8 mouse cellular contexts compared by ENCODE assay signal in genomic region chr2:148875335-148875811, GRCm38 (mm10). TPM values are rescaled to one million over a fixed set of nuclear protein-coding genes. Genes with fewer than 3 reads are reported as not detected.
DNase-seq lines count a peak whose midpoint lies in the region; ATAC-seq lines count a peak whose summit lies in the region.

Gene Cst3 (minus strand): TSS chr2:148875692.

- DNase-seq in Muller cell, postnatal 12 days (ENCODE audit: inconsistent ontology term), result peak; percentile 94
- DNase-seq in cerebellum, postnatal 10 days, result peak; percentile 93 to 95
- DNase-seq in frontal cortex, postnatal 14 days (ENCODE audit: low spot score in 2 of 2), result peak; percentile 89 to 90
- peak; percentile 78 to 85 for DNase-seq in layer of hippocampus, postnatal 25 days (ENCODE audit: extremely low spot score in 1 of 2, low spot score in 1 of 2)
- DNase-seq in lung, postnatal 25 days (ENCODE audit: low spot score), result peak; percentile 96
- peak; percentile 85 for DNase-seq in retina, embryonic 14.5 days (ENCODE audit: low spot score)
- DNase-seq in thymus, postnatal 4 days, result peak; percentile 96

- ATAC-seq in hindbrain, embryonic 13.5 days (ENCODE audit: low FRiP score), result peak; percentile 94

- peak within 1 kb of the TSS; percentile 92 for H3K27ac ChIP-seq in hindbrain, embryonic 13.5 days

- H3K4me1 ChIP-seq in hindbrain, embryonic 13.5 days (replicated peaks), result peaks cover 33% of the 10 kb centered on the region

- H3K9ac ChIP-seq in hindbrain, embryonic 13.5 days, result peak within 1 kb of the TSS; percentile 92

- H3K4me3 ChIP-seq in hindbrain, embryonic 13.5 days, result peak within 1 kb of the TSS; percentile 89

- WGBS in hindbrain, embryonic 13.5 days, result 1% methylated on average over 19 of the region's 19 CpGs

- H3K36me3 ChIP-seq in hindbrain, embryonic 13.5 days, result peaks cover 24% of the 10 kb centered on the region

- H3K4me2 ChIP-seq in hindbrain, embryonic 13.5 days, result peak within 1 kb of the TSS; percentile 91

- H3K27me3 ChIP-seq in hindbrain, embryonic 13.5 days, result no peaks in the 10 kb centered on the region

- no peaks in the 10 kb centered on the region for H3K9me3 ChIP-seq in hindbrain, embryonic 13.5 days

RNA-seq across cellular contexts. Expression of gene Cst3, which starts in this region (rescaled TPM):
- 522 and 533 TPM in 2 replicates for polyA plus RNA-seq in hindbrain, embryonic 13.5 days (2015; fragmentation: Nextera tagmentation; extraction: Ambion mirVana)
- total RNA-seq in layer of hippocampus, postnatal 25 days (2021), result 1,000 to 10,000 TPM; 2,237 to 2,613 TPM

Comparison
In these comparisons a context has a peak if more than half of its experiments do, and no peak if none do; other contexts are left out.
1. Peak in every context shown above with its lines: DNase-seq, ATAC-seq, H3K4me3 ChIP-seq and H3K27ac ChIP-seq.